Mouse (Mus musculus) liver, embryonic 15.5 days (tissue): ENCODE results near the gene Usp25. TPM values are rescaled to one million over a fixed set of nuclear protein-coding genes. Genes with fewer than 3 reads are reported as not detected.

Experiments used
- ATAC-seq: fragments of 200-750 bp; cut with Nextera tagmentation; 2 replicates; pipeline ENCODE4 v1.8.0; 2017; ENCODE audit warnings: moderate number of reproducible peaks, mild to moderate bottlenecking, moderate library complexity; ENCODE audit not compliant: insufficient read depth
- H3K27ac ChIP-seq: fragments of 300-500 bp; sonication (generic); replicated peaks from 2 replicates; pipeline ENCODE4 v1.5.1; 2015; ENCODE audit warnings: mild to moderate bottlenecking, inconsistent platforms
- H3K27me3 ChIP-seq: fragments of 300-500 bp; sonication (generic); 2 replicates; pipeline ENCODE4 v1.6.1; 2015; ENCODE audit warnings: mild to moderate bottlenecking, inconsistent platforms
- H3K36me3 ChIP-seq: fragments of 300-500 bp; sonication (generic); replicated peaks from 2 replicates; pipeline ENCODE4 v1.6.1; 2015; ENCODE audit warnings: moderate library complexity, mild to moderate bottlenecking, inconsistent platforms
- H3K4me1 ChIP-seq: fragments of 300-500 bp; sonication (generic); replicated peaks from 2 replicates; pipeline ENCODE4 v1.6.1; 2015; ENCODE audit warnings: inconsistent platforms
- H3K4me2 ChIP-seq: fragments of 300-500 bp; sonication (generic); 2 replicates; pipeline ENCODE4 v1.6.1; 2015; ENCODE audit warnings: moderate library complexity, mild to moderate bottlenecking, inconsistent platforms
- H3K4me3 ChIP-seq: fragments of 300-500 bp; sonication (generic); replicated peaks from 2 replicates; pipeline ENCODE4 v1.5.1; 2015; ENCODE audit warnings: mild to moderate bottlenecking, inconsistent platforms
- H3K9ac ChIP-seq: fragments of 300-500 bp; sonication (generic); 2 replicates; pipeline ENCODE4 v1.6.1; 2015; ENCODE audit warnings: moderate library complexity, mild to moderate bottlenecking, inconsistent platforms
- H3K9me3 ChIP-seq: fragments of 300-500 bp; sonication (generic); replicated peaks from 2 replicates; pipeline ENCODE4 v1.6.1; 2016; ENCODE audit warnings: inconsistent platforms
- WGBS: fragments of 180-500 bp; shearing (Covaris S2); methylation state at CpG from one replicate; pipeline ENCODE4 v1.1.7; 2015; ENCODE audit warnings: mixed read lengths; ENCODE audit not compliant: insufficient replicate concordance; 5-methylcytosine and 5-hydroxymethylcytosine counted together
- polyA plus RNA-seq: library from polyadenylated mRNA; unstranded; fragments of >200 nt; fragmentation: Nextera tagmentation; extraction: Ambion mirVana; gene quantifications from 2 replicates; pipeline ENCODE4 v1.2.1, GENCODE M21; 2015

Gene Usp25
- polyA plus RNA-seq, 1 experiment from 2014 or later: 41.4 TPM

GRCm38 (mm10) chr16:77034751-77035150, 21.2 kb downstream of the Usp25 start:
- Histone ChIP-seq H3K9me3 (no peaks in the 10 kb centered on the region), H3K27ac (no peak overlapping the region; the same call in 1 of the 2 replicates), H3K4me2 (no peak overlapping the region), H3K9ac (no peak overlapping the region), H3K4me1 (peaks cover 19% of the 10 kb centered on the region), H3K27me3 (no peaks in the 10 kb centered on the region), H3K4me3 (no peak overlapping the region), H3K36me3 (peaks cover 68% of the 10 kb centered on the region)
- ATAC-seq: no peak
- 88% methylated on average over 8 of the region's 8 CpGs for WGBS

GRCm38 (mm10) chr16:77041573-77041972, 28.1 kb downstream of the Usp25 start:
- Histone ChIP-seq H3K4me3 (no peak overlapping the region), H3K36me3 (peaks cover 81% of the 10 kb centered on the region), H3K9ac (no peak overlapping the region), H3K9me3 (no peaks in the 10 kb centered on the region), H3K4me1 (peaks cover 22% of the 10 kb centered on the region), H3K4me2 (no peak overlapping the region), H3K27ac (no peak overlapping the region), H3K27me3 (no peaks in the 10 kb centered on the region)
- 86% methylated on average over 5 of the region's 5 CpGs for WGBS
- ATAC-seq: peak; percentile 56

- Histone ChIP-seq H3K27me3 (no peaks in the 10 kb centered on the region), H3K9me3 (no peaks in the 10 kb centered on the region), H3K27ac (no peak overlapping the region), H3K4me3 (no peak overlapping the region), H3K36me3 (peaks cover 80% of the 10 kb centered on the region), H3K4me1 (peaks cover 19% of the 10 kb centered on the region), H3K4me2 (no peak overlapping the region), H3K9ac (no peak overlapping the region)
- ATAC-seq: no peak
- WGBS: 84% methylated on average over 5 of the region's 5 CpGs
Measured at GRCm38 (mm10) chr16:77043499-77043898, 30.0 kb downstream of the Usp25 start.

- peaks cover 8% of the 10 kb centered on the region; the same call in 1 of the 2 replicates for H3K4me1 ChIP-seq
- no peaks in the 10 kb centered on the region for H3K9me3 ChIP-seq
- H3K27ac ChIP-seq: no peak overlapping the region
- ATAC-seq: no peak
- H3K27me3 ChIP-seq: no peaks in the 10 kb centered on the region
- H3K4me2 ChIP-seq: no peak overlapping the region
- H3K36me3 ChIP-seq: peaks cover 68% of the 10 kb centered on the region
- H3K4me3 ChIP-seq: no peak overlapping the region
- H3K9ac ChIP-seq: no peak overlapping the region
- 91% methylated on average over 2 of the region's 2 CpGs for WGBS
Measured at GRCm38 (mm10) chr16:77054184-77054583, 40.7 kb downstream of the Usp25 start.

- Histone ChIP-seq H3K9ac (no peak overlapping the region), H3K4me1 (peaks cover 16% of the 10 kb centered on the region), H3K4me3 (no peak overlapping the region), H3K9me3 (no peaks in the 10 kb centered on the region), H3K4me2 (no peak overlapping the region), H3K36me3 (peaks cover 62% of the 10 kb centered on the region), H3K27me3 (no peaks in the 10 kb centered on the region), H3K27ac (no peak overlapping the region)
- WGBS: 91% methylated on average over 8 of the region's 8 CpGs
- ATAC-seq: no peak
Measured at GRCm38 (mm10) chr16:77055519-77056159, 42.1 kb downstream of the Usp25 start.

GRCm38 (mm10) chr16:77056160-77056520, 42.6 kb downstream of the Usp25 start:
- no peak overlapping the region for H3K27ac ChIP-seq
- H3K4me1 ChIP-seq: peaks cover 16% of the 10 kb centered on the region
- no peaks in the 10 kb centered on the region for H3K9me3 ChIP-seq
- H3K27me3 ChIP-seq: no peaks in the 10 kb centered on the region
- no peak overlapping the region for H3K9ac ChIP-seq
- peaks cover 63% of the 10 kb centered on the region for H3K36me3 ChIP-seq
- no peak overlapping the region for H3K4me3 ChIP-seq
- WGBS: 87% methylated on average over 8 of the region's 8 CpGs
- H3K4me2 ChIP-seq: no peak overlapping the region
- no peak for ATAC-seq

GRCm38 (mm10) chr16:77058567-77058966, 45.1 kb downstream of the Usp25 start:
- Histone ChIP-seq H3K4me1 (peaks cover 16% of the 10 kb centered on the region), H3K9ac (no peak overlapping the region), H3K9me3 (no peaks in the 10 kb centered on the region), H3K27me3 (no peaks in the 10 kb centered on the region), H3K4me3 (no peak overlapping the region), H3K36me3 (peaks cover 67% of the 10 kb centered on the region), H3K27ac (no peak overlapping the region), H3K4me2 (no peak overlapping the region)
- WGBS: 92% methylated on average over 6 of the region's 6 CpGs
- ATAC-seq: no peak

- Histone ChIP-seq H3K27me3 (no peaks in the 10 kb centered on the region), H3K27ac (no peak overlapping the region), H3K9ac (no peak overlapping the region), H3K4me3 (no peak overlapping the region), H3K9me3 (no peaks in the 10 kb centered on the region), H3K4me1 (peaks cover 16% of the 10 kb centered on the region), H3K36me3 (peaks cover 72% of the 10 kb centered on the region), H3K4me2 (no peak overlapping the region)
- 44% methylated on average over 8 of the region's 8 CpGs for WGBS
- peak; percentile 89 for ATAC-seq
Measured at GRCm38 (mm10) chr16:77060166-77060565, 46.7 kb downstream of the Usp25 start.

GRCm38 (mm10) chr16:77063916-77064315, 50.4 kb downstream of the Usp25 start:
- WGBS: 89% methylated on average over 1 of the region's 1 CpGs
- peaks cover 82% of the 10 kb centered on the region for H3K36me3 ChIP-seq

GRCm38 (mm10) chr16:77076954-77077735, 63.6 kb downstream of the Usp25 start:
- 87% methylated on average over 15 of the region's 15 CpGs for WGBS
- no peak for ATAC-seq
- Histone ChIP-seq H3K4me3 (no peak overlapping the region), H3K36me3 (peaks cover 80% of the 10 kb centered on the region), H3K9me3 (no peaks in the 10 kb centered on the region), H3K4me1 (no peaks in the 10 kb centered on the region), H3K9ac (no peak overlapping the region), H3K4me2 (no peak overlapping the region), H3K27me3 (no peaks in the 10 kb centered on the region), H3K27ac (no peak overlapping the region)

More at GRCm38 (mm10) chr16:77063916-77064315, 50.4 kb downstream of the Usp25 start:
- no peak overlapping the region for H3K27ac ChIP-seq
- no peak for ATAC-seq
- H3K4me2 ChIP-seq: no peak overlapping the region
- H3K9me3 ChIP-seq: no peaks in the 10 kb centered on the region
- H3K27me3 ChIP-seq: no peaks in the 10 kb centered on the region
- no peak overlapping the region for H3K9ac ChIP-seq
- peaks cover 11% of the 10 kb centered on the region for H3K4me1 ChIP-seq
- no peak overlapping the region for H3K4me3 ChIP-seq

GRCm38 (mm10) chr16:77077736-77078005, 64.2 kb downstream of the Usp25 start:
- Histone ChIP-seq H3K27me3 (no peaks in the 10 kb centered on the region), H3K4me1 (no peaks in the 10 kb centered on the region), H3K4me2 (no peak overlapping the region), H3K4me3 (no peak overlapping the region), H3K9ac (no peak overlapping the region), H3K9me3 (no peaks in the 10 kb centered on the region), H3K27ac (no peak overlapping the region), H3K36me3 (peaks cover 80% of the 10 kb centered on the region)
- WGBS: 91% methylated on average over 2 of the region's 2 CpGs
- ATAC-seq: no peak
